Comparison of ENCODE assay signal across 1 mouse cellular context in the genomic region with DNA sequence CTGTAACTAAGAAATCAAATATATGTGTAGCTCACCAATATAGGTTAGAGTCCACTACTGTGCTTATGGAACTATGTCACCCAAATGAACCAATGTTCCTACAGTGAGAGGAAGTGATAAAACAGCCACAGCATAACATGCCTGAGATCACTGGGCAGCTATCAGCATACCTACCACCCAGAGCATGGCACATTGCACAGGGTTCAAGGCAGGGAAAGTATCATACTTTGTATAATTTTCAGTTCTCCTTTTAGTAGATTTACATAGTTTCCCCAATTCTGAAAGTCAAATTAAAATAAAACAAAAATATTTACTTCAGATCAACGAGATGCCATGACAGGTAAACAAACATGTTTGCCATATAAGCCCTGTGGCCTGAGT.
A peak's percentile ranks its signal among the peaks of the same experiment; 100 is the strongest.
TF ChIP-seq lines count a peak whose summit lies in the region.

No protein-coding gene starts in this region.

TF ChIP-seq in CH12.LX, 34 proteins besides CTCF, POLR2A, EP300 and RAD21:
- peak; percentile 40; the same call in 1 of the 2 replicates for TF ChIP-seq JUND (conservative IDR thresholded peaks at IDR 0.05; ENCODE audit: low read depth, low read length)
- no peak for TF ChIP-seq SMC3 (IDR thresholded peaks at IDR 0.05; ENCODE audit: low read depth, low read length)
- peak; percentile 63; the same call in 1 of the 2 replicates for TF ChIP-seq IRF4 (IDR thresholded peaks at IDR 0.05; ENCODE audit: low read depth, low read length)
- TF ChIP-seq ZC3H11A (IDR thresholded peaks at IDR 0.05; ENCODE audit: low read depth, low read length): no peak
